Mouse (Mus musculus): ENCODE measurements around the gene Phactr4. TPM values are rescaled to one million over a fixed set of nuclear protein-coding genes. Genes with fewer than 3 reads are reported as not detected.
A peak's percentile ranks its signal among the peaks of the same experiment; 100 is the strongest.
"Not testable (repeated sequence)": the region's sequence is repeated elsewhere in the genome, so short reads cannot be mapped to it uniquely, and the experiment has no call there.

Phactr4 gene
- polyA plus RNA-seq, 1 experiment from 2014 or later: 8.9 TPM

DNA sequence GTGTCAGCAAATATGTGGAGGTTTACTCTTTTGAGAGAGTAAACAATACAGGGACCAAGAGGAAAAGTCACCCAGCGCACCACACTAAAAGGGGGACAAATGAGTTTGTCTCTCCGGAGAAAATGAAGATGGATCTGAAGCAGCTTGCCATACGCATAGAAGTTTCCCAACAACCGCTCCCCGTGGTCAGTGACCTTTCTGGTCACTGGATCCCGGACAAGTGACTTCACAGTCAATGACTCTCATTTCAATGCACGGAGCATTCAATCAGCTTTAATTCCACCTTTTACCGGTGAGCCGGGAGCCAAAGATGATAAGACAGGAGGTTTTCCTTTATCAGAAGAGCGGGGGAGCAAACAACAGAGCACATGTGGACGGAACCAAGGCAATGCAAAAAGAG, 15.6 kb upstream of the Phactr4 start:
- 28% methylated on average over 11 of the region's 11 CpGs for WGBS
- no peak overlapping the region for H3K4me3 ChIP-seq
- H3K9ac ChIP-seq: no peak overlapping the region
- H3K9me3 ChIP-seq: no peaks in the 10 kb centered on the region
- H3K27me3 ChIP-seq (replicated peaks): no peaks in the 10 kb centered on the region
- no peaks in the 10 kb centered on the region for H3K4me1 ChIP-seq
- H3K27ac ChIP-seq: no peak overlapping the region
- H3K36me3 ChIP-seq (replicated peaks): no peaks in the 10 kb centered on the region
- no peak overlapping the region for H3K4me2 ChIP-seq
- no peak for ATAC-seq (replicated peaks)

DNA sequence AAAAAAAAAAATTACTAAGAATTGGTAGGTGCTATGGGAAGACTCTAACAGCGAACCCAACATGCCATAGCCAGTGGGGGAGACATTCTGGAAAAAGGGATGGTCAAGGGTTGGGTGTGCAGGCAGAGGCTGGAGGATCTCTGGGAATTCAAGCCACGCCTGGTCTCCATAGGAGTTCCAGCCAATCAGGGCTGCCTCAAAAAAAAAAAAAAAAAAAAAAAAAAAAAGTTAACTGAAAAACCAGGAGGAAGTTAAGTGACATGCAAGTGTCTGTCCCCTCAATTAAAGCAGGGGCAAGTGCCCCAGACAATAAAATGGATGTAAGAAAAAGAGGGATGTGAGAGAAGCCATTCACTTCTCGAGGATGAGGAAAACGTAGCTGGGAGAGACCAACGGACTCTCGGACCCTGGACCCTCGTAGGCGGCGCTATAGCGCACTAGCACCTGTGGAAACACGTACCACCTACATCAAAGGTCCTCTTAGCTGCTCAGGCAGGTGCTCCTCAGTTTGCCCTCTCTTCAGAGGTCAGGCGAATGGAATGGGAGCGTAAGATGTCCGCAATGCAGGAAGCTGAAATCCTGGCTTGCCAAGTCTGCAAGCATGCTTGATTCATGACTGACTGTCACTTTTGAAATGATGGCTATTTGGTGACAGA, 10.6 kb upstream of the Phactr4 start:
- no peak for ATAC-seq (replicated peaks)
- Histone ChIP-seq H3K27ac (no peak overlapping the region), H3K36me3 (replicated peaks) (no peaks in the 10 kb centered on the region), H3K27me3 (replicated peaks) (no peaks in the 10 kb centered on the region), H3K4me1 (no peaks in the 10 kb centered on the region), H3K4me3 (no peak overlapping the region), H3K9ac (no peak overlapping the region), H3K9me3 (no peaks in the 10 kb centered on the region), H3K4me2 (no peak overlapping the region)
- WGBS: 13% methylated on average over 14 of the region's 14 CpGs

DNA sequence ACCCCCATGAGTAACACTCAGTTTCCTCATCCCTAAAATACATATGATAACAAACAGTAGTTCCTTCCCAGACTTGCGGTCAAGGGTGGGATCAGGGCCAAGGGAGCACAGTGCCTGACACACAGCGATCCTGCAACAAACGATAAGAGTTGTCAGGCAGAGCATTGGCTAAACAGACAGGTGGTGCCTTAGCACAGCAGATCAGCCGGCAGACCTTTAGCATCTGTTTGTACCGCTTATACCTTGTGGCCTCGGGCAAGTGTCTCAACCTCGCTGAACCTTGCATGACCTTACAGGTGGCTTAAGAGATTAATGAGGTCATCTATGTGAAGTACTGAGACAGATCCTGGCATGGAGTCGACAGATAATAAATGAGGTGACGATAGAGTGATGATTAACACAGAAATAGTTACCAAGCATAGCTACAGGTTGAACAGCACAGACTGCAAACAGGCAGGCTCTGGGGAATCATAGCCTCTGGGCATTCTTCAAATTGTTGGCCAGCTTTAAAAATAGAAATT, 5.8 kb upstream of the Phactr4 start:
- 75% methylated on average over 9 of the region's 9 CpGs for WGBS
- H3K36me3 ChIP-seq (replicated peaks): no peaks in the 10 kb centered on the region
- H3K27me3 ChIP-seq (replicated peaks): no peaks in the 10 kb centered on the region
- no peak overlapping the region for H3K4me3 ChIP-seq
- no peaks in the 10 kb centered on the region for H3K4me1 ChIP-seq
- H3K4me2 ChIP-seq: no peak overlapping the region
- no peak overlapping the region for H3K9ac ChIP-seq
- H3K27ac ChIP-seq: no peak overlapping the region
- H3K9me3 ChIP-seq: no peaks in the 10 kb centered on the region
- no peak for ATAC-seq (replicated peaks)

DNA sequence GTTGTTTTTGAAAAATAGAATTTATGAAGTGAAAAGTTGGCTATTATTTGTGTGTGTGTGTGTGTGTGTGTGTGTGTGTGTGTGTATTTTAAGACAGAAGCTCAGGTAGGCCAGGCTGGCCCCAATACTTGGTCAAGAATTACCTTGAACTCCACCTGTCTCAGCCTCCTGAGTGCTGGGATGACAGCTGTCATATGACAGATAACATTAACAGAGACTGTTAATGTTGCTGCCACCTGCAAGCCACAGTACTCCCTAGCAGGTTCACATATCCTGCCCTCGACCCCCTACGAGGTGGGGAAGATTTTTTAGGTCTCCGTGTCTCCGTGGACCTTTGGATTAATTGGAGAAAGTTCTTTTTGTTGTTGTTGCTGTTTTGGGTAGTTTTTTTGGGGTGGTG, 5.2 kb upstream of the Phactr4 start:
- 89% methylated on average over 4 of the region's 4 CpGs for WGBS
- Histone ChIP-seq H3K27me3 (replicated peaks) (no peaks in the 10 kb centered on the region), H3K27ac (no peak overlapping the region), H3K9ac (no peak overlapping the region), H3K4me3 (no peak overlapping the region), H3K9me3 (no peaks in the 10 kb centered on the region), H3K4me2 (no peak overlapping the region), H3K36me3 (replicated peaks) (no peaks in the 10 kb centered on the region), H3K4me1 (0 out of 2 replicates have a peak, but pooled peaks cover 4% of the 10 kb centered on the region)
- no peak for ATAC-seq (replicated peaks)

DNA sequence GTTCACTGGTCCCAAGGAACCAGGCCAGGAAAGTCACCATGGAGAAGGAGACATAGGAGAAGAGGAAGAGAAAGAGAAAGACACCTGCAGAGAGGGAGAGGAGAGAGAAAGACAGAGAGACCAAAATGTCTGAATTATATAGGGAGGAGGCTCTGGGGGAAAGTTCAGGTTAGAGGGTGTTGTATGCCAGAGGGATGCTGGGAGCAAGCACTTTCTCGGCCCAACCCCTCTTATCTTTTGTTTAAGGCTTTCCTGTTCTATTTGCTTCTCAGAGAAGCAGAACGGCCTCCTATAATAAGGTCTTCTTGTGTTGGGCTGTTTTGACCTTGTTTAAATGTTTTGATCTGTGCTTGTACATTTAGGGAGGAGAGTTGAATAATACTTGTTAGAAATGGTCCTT, 3.7 kb upstream of the Phactr4 start:
- no peak overlapping the region for H3K4me2 ChIP-seq
- no peak overlapping the region for H3K27ac ChIP-seq
- H3K4me3 ChIP-seq: no peak overlapping the region
- no peak for ATAC-seq (replicated peaks)
- peaks cover 9% of the 10 kb centered on the region for H3K4me1 ChIP-seq
- WGBS: 66% methylated on average over 2 of the region's 2 CpGs
- H3K27me3 ChIP-seq (replicated peaks): no peaks in the 10 kb centered on the region
- no peaks in the 10 kb centered on the region for H3K36me3 ChIP-seq (replicated peaks)
- H3K9me3 ChIP-seq: no peaks in the 10 kb centered on the region
- no peak overlapping the region for H3K9ac ChIP-seq

DNA sequence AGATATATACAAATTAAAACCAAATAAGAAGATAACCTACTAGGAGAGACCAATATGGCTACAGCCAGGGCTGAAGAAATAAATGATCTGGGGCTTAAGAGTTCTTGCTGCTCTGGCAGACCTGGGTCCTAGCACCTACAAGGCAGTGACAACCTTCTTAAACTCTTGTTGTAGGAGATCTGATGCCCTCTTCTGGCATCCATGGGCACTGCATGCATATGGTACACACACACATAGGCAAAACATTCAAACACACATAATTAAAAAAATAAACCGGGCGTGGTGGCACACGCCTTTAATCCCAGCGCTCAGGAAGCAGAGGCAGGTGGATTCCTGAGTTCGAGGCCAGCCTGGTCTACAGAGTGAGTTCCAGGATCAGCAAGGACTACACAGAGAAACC, 2.5 kb upstream of the Phactr4 start:
- no peaks in the 10 kb centered on the region for H3K27me3 ChIP-seq (replicated peaks)
- WGBS: 97% methylated on average over 5 of the region's 5 CpGs
- no peak for ATAC-seq (replicated peaks)
- peaks cover 19% of the 10 kb centered on the region for H3K4me1 ChIP-seq
- no peaks in the 10 kb centered on the region for H3K36me3 ChIP-seq (replicated peaks)
- H3K4me2 ChIP-seq: no peak overlapping the region
- no peak overlapping the region for H3K4me3 ChIP-seq
- H3K9me3 ChIP-seq: no peaks in the 10 kb centered on the region
- H3K27ac ChIP-seq: no peak overlapping the region
- H3K9ac ChIP-seq: no peak overlapping the region

DNA sequence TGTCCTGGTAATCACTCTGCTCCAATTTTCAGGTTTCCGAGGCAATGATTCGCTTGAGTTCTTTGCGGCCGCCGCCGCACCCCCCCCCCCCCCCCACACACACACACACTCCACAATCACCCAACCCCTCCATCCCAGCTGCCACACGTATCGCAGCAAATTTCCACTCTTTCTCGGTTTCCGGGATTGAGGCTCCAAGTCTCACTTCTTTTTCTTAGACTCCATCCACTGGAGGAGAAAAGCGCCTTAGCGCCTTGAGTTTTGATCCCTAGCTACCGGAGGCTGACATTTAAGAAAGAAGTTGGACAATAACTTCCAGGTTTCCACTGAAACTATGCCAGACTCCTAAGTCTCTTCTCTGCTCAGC, 750 bp downstream of the Phactr4 start:
- H3K36me3 ChIP-seq (replicated peaks): no peaks in the 10 kb centered on the region
- H3K4me2 ChIP-seq: peak overlapping the region; percentile 64
- H3K9ac ChIP-seq: peak overlapping the region; percentile 56
- no peak for ATAC-seq (replicated peaks)
- 0% methylated on average over 13 of the region's 13 CpGs for WGBS
- peaks cover 19% of the 10 kb centered on the region for H3K4me1 ChIP-seq
- peak overlapping the region; percentile 86 for H3K27ac ChIP-seq
- no peaks in the 10 kb centered on the region for H3K9me3 ChIP-seq
- H3K4me3 ChIP-seq: peak overlapping the region; percentile 68
- H3K27me3 ChIP-seq (replicated peaks): no peaks in the 10 kb centered on the region

DNA sequence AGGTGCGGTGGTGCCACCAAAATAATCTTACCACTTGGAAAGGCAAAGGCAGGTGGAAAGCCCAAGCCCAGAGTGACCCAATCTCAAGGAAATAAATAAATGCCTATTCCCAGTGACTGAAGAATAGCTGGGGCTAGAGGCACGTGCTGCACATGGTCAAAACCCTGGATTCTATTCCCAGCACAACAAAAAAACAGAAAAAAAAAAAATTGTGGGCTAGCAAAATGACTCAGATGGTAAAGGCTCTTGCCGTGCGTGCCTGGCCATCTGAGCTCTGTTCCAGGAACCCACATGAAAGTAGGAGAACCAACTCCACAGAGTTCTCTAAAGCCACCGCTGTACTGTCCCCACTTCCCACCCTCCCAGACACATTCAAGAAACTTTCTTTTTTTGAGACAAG, 1.8 kb downstream of the Phactr4 start:
- Histone ChIP-seq H3K4me2 (peak overlapping the region; percentile 64), H3K36me3 (replicated peaks) (no peaks in the 10 kb centered on the region), H3K27ac (no peak overlapping the region), H3K27me3 (replicated peaks) (no peaks in the 10 kb centered on the region), H3K4me3 (no peak overlapping the region), H3K9me3 (no peaks in the 10 kb centered on the region), H3K4me1 (peaks cover 19% of the 10 kb centered on the region), H3K9ac (no peak overlapping the region)
- WGBS: 79% methylated on average over 5 of the region's 5 CpGs
- ATAC-seq (replicated peaks): no peak

DNA sequence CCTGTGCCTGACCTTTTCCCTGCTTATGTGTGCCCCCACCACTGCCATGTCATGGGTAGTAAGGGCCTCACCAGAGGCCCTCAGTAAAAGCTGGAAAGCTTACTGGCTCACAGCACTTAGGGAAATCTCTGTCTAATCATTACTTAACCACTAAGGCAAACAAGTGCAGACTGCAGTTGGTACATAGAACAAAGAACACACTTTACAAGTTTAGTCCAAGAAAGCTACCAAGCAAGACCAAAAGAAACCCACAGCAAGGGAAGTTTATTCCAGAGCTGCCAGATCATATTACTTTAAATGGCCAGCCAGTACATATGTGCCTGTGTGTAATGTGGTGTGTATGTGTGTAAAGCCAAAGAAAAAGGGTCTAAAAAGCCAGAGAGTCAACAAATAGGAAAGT, 6.3 kb downstream of the Phactr4 start:
- Histone ChIP-seq H3K27me3 (replicated peaks) (no peaks in the 10 kb centered on the region), H3K4me2 (no peak overlapping the region), H3K27ac (no peak overlapping the region), H3K9me3 (no peaks in the 10 kb centered on the region), H3K4me1 (peaks cover 9% of the 10 kb centered on the region), H3K36me3 (replicated peaks) (no peaks in the 10 kb centered on the region), H3K4me3 (no peak overlapping the region), H3K9ac (no peak overlapping the region)
- no peak for ATAC-seq (replicated peaks)

DNA sequence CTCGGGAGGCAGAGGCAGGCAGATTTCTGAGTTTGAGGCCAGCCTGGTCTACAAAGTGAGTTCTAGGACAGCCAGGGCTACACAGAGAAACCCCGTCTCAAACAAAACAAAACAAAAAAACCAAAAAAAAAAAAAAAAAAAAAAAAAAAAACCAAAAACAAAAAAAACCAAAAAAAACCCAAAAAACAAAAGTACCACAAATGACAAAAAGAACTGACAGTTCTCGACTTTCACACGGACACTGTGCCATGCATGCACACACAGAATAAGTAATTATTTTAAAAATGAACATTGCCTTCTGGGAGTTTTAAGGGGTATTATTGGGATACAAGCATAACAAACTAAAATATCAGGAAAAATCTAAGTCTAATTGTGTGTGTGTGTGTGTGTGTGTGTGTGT, 9.0 kb downstream of the Phactr4 start:
- ATAC-seq (replicated peaks); H3K36me3 ChIP-seq (replicated peaks); H3K4me2 ChIP-seq; H3K27me3 ChIP-seq (replicated peaks); H3K27ac ChIP-seq; H3K9ac ChIP-seq; H3K9me3 ChIP-seq; H3K4me1 ChIP-seq; H3K4me3 ChIP-seq: not testable (repeated sequence)
- WGBS: 96% methylated on average over 4 of the region's 4 CpGs

DNA sequence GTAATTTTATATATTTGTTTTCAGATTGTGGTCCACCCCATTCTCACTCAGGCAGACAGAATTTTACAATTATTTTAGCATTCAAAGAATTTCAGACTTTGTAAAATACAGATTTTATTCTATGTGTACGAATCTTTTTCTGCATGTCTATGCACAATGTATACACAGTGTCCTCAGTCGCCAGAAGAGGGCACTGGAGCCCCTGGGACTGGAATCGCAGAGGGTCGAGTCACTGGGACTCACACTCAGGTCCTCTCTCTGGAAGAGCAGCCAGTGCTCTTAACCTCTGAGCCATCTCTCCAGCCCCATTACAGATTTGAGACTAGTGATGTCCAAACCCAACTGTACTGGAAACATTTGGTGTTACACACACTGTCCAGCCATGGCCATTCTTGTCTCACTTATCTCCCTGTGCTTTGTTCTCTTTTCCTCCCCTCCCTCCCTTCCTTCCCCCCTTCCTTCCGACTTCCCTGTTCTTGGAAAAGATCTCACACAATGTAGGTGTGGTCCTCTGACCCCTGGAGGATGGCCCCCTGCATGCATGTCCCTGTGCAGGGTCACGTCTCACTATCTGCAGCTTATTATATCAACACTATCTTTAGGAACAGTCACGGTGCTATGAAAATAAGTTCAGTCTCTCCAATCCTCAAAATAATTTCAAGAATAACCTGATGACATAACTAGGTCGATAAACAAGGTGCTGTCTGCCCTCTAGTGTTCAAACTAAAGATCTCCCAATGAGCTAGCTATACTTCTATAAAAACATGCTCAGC, 10.8 kb downstream of the Phactr4 start:
- no peaks in the 10 kb centered on the region for H3K4me1 ChIP-seq

DNA sequence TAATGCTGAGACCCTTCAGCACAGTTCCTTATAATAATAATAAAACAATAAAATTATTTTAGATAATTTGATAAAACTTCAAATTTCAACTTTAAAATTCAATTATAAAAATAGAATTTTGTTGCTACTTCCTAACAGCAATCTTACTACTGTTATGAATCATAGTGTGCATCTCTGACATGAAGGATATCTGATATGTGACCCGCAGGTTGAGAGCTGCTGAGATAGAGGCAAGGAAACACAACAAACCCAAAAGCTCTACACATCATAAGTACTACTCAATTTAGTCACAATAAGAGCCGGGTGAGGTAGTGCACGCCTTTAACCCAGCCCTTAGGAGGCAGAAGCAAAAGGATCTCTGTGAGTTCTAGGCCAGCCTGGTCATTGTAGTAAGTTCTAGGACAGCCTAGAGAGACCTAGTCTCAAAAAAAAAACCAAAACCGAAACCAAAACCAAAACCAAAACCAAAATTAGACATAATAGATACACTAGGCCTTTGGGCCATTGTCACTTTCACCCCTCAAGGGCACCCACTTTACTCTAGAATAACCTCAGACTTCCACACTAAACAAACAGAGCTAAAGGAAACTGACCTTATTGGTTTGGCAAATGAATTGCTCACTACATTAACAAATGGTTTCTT, 12.6 kb downstream of the Phactr4 start:
- 90% methylated on average over 4 of the region's 4 CpGs for WGBS
- Histone ChIP-seq H3K4me2 (no peak overlapping the region), H3K27ac (no peak overlapping the region), H3K4me1 (no peaks in the 10 kb centered on the region), H3K27me3 (replicated peaks) (no peaks in the 10 kb centered on the region), H3K4me3 (no peak overlapping the region), H3K9me3 (no peaks in the 10 kb centered on the region), H3K36me3 (replicated peaks) (no peaks in the 10 kb centered on the region), H3K9ac (no peak overlapping the region)
- ATAC-seq (replicated peaks): no peak

More for the DNA sequence above, 10.8 kb downstream of the Phactr4 start:
- Histone ChIP-seq H3K9ac (no peak overlapping the region), H3K36me3 (replicated peaks) (no peaks in the 10 kb centered on the region), H3K4me2 (no peak overlapping the region), H3K9me3 (no peaks in the 10 kb centered on the region), H3K27me3 (replicated peaks) (no peaks in the 10 kb centered on the region), H3K4me3 (no peak overlapping the region), H3K27ac (no peak overlapping the region)
- no peak for ATAC-seq (replicated peaks)
- 59% methylated on average over 8 of the region's 8 CpGs for WGBS

Data from midbrain, embryonic 15.5 days (tissue).